Mouse (Mus musculus): Measurements from ENCODE around the gene Notum. TPM values are rescaled to one million over a fixed set of nuclear protein-coding genes. Genes with fewer than 3 reads are reported as not detected.

Gene Notum
- 8.8 and 12.6 TPM in 2 replicates for polyA plus RNA-seq (2016; fragmentation: Nextera tagmentation; extraction: Ambion mirVana)

DNA sequence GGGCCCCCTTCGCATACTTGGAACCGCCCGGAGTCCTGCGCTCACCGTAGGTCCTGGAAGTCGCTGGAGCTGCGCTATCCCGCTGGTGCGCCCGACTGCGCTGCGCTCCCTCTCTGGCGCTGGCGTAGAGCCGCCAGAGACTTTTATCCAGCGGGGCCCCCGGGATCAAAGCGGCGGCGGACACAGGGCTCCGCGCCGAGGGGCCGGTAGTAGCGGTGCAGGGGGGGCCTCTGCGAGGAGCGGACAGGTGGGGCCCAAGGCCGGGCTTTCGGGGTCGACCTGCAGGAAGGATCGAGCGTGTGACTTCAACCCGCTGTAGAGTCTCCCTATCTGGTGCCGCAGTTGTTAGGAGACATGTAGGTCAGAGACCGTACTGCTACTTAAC, at the start of gene Notum:
Gene Notum (minus strand): TSS at position 100 of the 385 bp plus-strand sequence.
- under 1% methylated on average over 35 of the region's 35 CpGs for WGBS
- H3K9ac ChIP-seq (replicated peaks) = peak within 1 kb of the TSS; percentile 59
- H3K9me3 ChIP-seq = no peaks in the 10 kb centered on the region
- H3K4me1 ChIP-seq (replicated peaks) = peaks cover 32% of the 10 kb centered on the region
- no peak within 1 kb of the TSS for H3K27ac ChIP-seq
- H3K4me2 ChIP-seq = peak within 1 kb of the TSS; percentile 76
- H3K27me3 ChIP-seq = peaks cover 81% of the 10 kb centered on the region
- ATAC-seq (ENCODE audit: insufficient number of reproducible peaks, insufficient read depth, low FRiP score, low TSS enrichment, low read depth) = no peak
- H3K4me3 ChIP-seq (replicated peaks) = peak within 1 kb of the TSS; percentile 52
- no peaks in the 10 kb centered on the region for H3K36me3 ChIP-seq

DNA sequence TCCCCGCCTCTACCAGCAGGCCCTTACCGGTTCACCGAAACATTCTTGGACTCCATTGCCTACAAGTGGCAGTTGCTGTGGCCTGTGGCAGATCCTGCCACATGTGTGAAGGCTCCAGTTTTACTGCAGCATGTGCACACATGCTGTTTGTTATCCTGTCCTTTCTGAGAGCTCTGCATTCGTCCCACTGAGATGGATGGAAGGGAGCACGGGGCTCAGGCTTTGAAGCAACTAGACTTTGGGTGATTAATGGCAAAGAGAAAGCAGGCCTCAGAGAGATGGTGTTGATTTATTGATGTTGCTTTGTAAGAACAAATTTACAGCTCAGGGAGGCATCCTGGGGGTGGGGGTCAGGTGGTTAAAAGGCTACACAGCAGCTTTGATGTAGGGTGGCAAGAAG, 49.7 kb upstream of the Notum start:
- peak overlapping the region; percentile 73 for H3K27ac ChIP-seq

GRCm38 (mm10) chr11:120709551-120709950, 48.6 kb upstream of the Notum start:
- Histone ChIP-seq H3K27me3 (no peaks in the 10 kb centered on the region), H3K27ac (no peak overlapping the region), H3K4me2 (no peak overlapping the region), H3K9ac (replicated peaks) (0 out of 2 replicates have a peak overlapping the region, but pooled peaks have one; percentile 40), H3K36me3 (peaks cover 30% of the 10 kb centered on the region), H3K9me3 (no peaks in the 10 kb centered on the region), H3K4me3 (replicated peaks) (no peak overlapping the region), H3K4me1 (replicated peaks) (peaks cover 82% of the 10 kb centered on the region)
- no peak for ATAC-seq (ENCODE audit: insufficient number of reproducible peaks, insufficient read depth, low FRiP score, low TSS enrichment, low read depth)
- WGBS = 69% methylated on average over 2 of the region's 2 CpGs

More for the DNA sequence above, 49.7 kb upstream of the Notum start:
- H3K4me3 ChIP-seq (replicated peaks) = no peak overlapping the region
- no peaks in the 10 kb centered on the region for H3K27me3 ChIP-seq
- 9% methylated on average over 5 of the region's 5 CpGs for WGBS
- no peak for ATAC-seq (ENCODE audit: insufficient number of reproducible peaks, insufficient read depth, low FRiP score, low TSS enrichment, low read depth)
- peak overlapping the region; percentile 44; the same call in 1 of the 2 replicates for H3K9ac ChIP-seq (replicated peaks)
- no peaks in the 10 kb centered on the region for H3K9me3 ChIP-seq
- H3K4me1 ChIP-seq (replicated peaks) = peaks cover 77% of the 10 kb centered on the region
- peaks cover 37% of the 10 kb centered on the region for H3K36me3 ChIP-seq
- H3K4me2 ChIP-seq = no peak overlapping the region

GRCm38 (mm10) chr11:120707969-120708368, 47.0 kb upstream of the Notum start:
- WGBS = 22% methylated on average over 5 of the region's 5 CpGs
- Histone ChIP-seq H3K4me2 (peak overlapping the region; percentile 46), H3K36me3 (peaks cover 36% of the 10 kb centered on the region), H3K27me3 (no peaks in the 10 kb centered on the region), H3K27ac (peak overlapping the region; percentile 92), H3K4me1 (replicated peaks) (peaks cover 92% of the 10 kb centered on the region), H3K4me3 (replicated peaks) (no peak overlapping the region), H3K9ac (replicated peaks) (peak overlapping the region; percentile 48), H3K9me3 (no peaks in the 10 kb centered on the region)
- no peak for ATAC-seq (ENCODE audit: insufficient number of reproducible peaks, insufficient read depth, low FRiP score, low TSS enrichment, low read depth)

- ATAC-seq (ENCODE audit: insufficient number of reproducible peaks, insufficient read depth, low FRiP score, low TSS enrichment, low read depth) = peak; percentile 7; the same call in 1 of the 2 replicates
- Histone ChIP-seq H3K9me3 (no peaks in the 10 kb centered on the region), H3K4me1 (replicated peaks) (peaks cover 85% of the 10 kb centered on the region), H3K9ac (replicated peaks) (peak overlapping the region; percentile 48), H3K27me3 (no peaks in the 10 kb centered on the region), H3K27ac (peak overlapping the region; percentile 92), H3K4me3 (replicated peaks) (peak overlapping the region; percentile 11; the same call in 1 of the 2 replicates), H3K4me2 (peak overlapping the region; percentile 46), H3K36me3 (peaks cover 40% of the 10 kb centered on the region)
- WGBS = 5% methylated on average over 12 of the region's 12 CpGs
Observed at GRCm38 (mm10) chr11:120707225-120707624, 46.2 kb upstream of the Notum start.

DNA sequence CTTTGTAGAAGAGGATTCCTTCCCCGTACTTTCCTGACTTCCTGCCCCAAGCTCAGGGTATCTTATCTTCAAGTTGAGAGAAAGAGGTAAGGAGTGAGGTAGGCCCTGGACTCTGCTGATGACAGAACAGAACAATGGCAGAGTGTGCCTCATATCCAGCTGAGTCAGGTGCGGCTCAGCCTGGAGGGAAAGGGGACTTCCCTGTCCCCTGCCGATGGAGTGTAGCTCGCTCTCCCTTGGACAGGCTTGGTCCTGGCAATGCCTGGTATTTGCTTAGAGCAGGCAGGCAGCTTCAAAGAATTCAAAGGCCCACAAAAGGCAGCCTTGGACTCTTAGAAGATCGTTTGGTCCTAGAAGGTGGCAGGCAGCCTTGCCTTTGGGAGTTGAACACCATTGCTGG, 45.1 kb upstream of the Notum start:
- 46% methylated on average over 5 of the region's 5 CpGs for WGBS
- no peaks in the 10 kb centered on the region for H3K27me3 ChIP-seq
- peaks cover 77% of the 10 kb centered on the region for H3K4me1 ChIP-seq (replicated peaks)

DNA sequence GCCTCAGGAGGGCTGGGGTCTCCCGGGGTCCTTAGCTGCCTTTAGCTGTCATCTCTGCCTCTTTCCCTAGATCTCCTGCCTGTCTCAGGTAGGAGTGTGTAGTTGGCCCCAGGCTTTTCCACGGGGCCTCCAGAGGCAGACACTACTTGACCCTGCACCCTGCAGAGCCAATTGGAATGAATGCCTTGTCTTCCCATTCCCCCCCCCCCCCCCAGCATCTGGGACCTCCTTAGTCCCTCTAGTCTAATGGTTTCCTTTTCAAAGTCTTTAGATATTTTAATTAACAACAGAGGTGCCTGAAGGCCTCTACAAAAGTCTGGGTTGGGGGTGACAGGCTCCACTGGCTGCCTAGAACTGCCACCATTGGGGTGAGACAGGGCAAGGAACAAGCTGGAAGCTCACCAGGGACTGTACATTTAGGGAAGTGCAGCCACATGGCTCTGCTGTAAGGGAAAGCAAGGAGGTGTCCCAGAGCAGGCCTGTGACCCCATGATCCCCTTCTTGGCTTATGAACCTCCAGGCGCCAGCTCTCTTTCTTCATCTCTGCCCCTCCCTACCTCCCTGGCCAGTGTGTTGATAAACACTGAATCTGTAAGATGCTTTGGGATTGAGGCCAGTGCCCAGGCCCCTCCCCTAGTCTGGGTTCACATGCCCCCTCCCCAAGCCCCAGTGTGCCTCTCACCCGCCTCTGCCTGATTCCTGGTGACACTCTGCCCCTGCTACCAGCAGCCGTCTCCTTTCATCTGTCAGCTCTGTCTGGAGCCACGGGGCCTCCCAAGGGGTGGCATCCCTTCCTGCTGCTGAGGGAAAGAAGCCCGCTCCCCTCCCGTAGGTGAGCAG, 43.7 kb upstream of the Notum start:
- Histone ChIP-seq H3K4me2 (peak overlapping the region; percentile 39), H3K9ac (replicated peaks) (peak overlapping the region; percentile 45; the same call in 1 of the 2 replicates), H3K4me1 (replicated peaks) (peaks cover 66% of the 10 kb centered on the region), H3K27ac (peak overlapping the region; percentile 92), H3K4me3 (replicated peaks) (no peak overlapping the region), H3K27me3 (no peaks in the 10 kb centered on the region), H3K9me3 (no peaks in the 10 kb centered on the region), H3K36me3 (peaks cover 48% of the 10 kb centered on the region)
- 11% methylated on average over 8 of the region's 8 CpGs for WGBS
- no peak for ATAC-seq (ENCODE audit: insufficient number of reproducible peaks, insufficient read depth, low FRiP score, low TSS enrichment, low read depth)

More for the DNA sequence above, 45.1 kb upstream of the Notum start:
- Histone ChIP-seq H3K36me3 (peaks cover 49% of the 10 kb centered on the region), H3K4me3 (replicated peaks) (no peak overlapping the region), H3K4me2 (peak overlapping the region; percentile 46; the same call in 1 of the 2 replicates), H3K9me3 (no peaks in the 10 kb centered on the region), H3K27ac (peak overlapping the region; percentile 92), H3K9ac (replicated peaks) (no peak overlapping the region)
- no peak for ATAC-seq (ENCODE audit: insufficient number of reproducible peaks, insufficient read depth, low FRiP score, low TSS enrichment, low read depth)

DNA sequence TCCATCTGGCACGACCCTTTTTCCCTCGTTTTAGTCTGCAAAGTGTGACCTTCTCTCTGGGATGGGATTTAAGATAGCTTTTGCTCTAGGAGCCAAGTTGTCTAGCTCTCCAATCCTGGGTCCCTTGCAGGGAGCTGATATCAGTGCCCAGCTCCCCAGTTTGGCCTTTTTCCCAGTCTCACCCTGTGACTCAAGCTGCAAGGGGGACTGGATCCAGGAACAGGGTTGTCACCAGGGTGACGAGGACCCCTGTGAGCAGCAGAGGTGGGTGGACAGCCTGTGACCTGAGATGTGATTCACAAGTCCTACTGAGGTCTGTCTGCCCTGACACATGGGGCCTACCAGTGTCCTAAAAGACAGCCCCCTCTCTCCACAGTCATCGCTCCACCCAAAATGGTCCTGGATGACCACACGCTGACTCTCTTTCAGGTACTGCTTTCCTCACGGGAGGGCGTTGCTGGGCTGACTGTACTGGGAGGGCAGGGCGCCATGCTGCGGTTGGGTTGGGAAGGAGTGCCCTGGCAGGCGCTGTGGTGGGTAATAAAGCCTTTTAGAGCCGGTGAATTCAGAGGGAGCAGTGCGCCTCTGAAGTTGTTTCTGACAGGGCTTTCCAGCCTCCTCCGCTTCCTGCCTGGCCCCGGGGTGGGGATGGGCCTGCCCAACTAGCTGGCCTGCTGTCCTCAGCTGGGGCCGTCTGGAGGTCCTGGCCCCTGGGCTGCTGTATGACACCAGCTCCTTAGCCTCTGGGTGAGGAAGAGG, 42.9 kb upstream of the Notum start:
- H3K4me1 ChIP-seq (replicated peaks) = peaks cover 58% of the 10 kb centered on the region
- H3K9ac ChIP-seq (replicated peaks) = peak overlapping the region; percentile 45; the same call in 1 of the 2 replicates
- no peaks in the 10 kb centered on the region for H3K27me3 ChIP-seq
- WGBS = 15% methylated on average over 15 of the region's 15 CpGs
- no peak for ATAC-seq (ENCODE audit: insufficient number of reproducible peaks, insufficient read depth, low FRiP score, low TSS enrichment, low read depth)
- H3K9me3 ChIP-seq = no peaks in the 10 kb centered on the region
- H3K4me3 ChIP-seq (replicated peaks) = no peak overlapping the region
- peaks cover 42% of the 10 kb centered on the region for H3K36me3 ChIP-seq
- peak overlapping the region; percentile 92 for H3K27ac ChIP-seq
- peak overlapping the region; percentile 39 for H3K4me2 ChIP-seq

DNA sequence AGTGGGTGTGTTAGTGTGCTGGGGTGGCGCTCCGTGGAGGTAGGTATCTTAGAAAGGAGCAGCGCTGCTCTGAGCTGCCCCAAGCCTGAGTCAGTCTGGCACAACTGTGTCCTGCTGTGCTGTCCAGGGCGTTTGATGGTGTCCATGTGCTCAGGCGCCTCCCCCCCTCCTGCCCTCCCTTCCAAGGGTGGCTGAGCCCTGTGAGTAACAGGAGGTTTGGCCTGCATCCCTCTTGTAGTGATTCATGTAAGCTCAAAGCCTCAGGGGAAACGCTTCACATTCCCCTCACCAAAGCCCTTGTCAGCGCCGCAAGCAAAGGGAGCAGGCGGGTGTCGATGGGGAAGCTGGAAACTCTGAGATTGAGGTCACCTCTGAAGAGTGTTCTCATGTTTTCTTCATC, 36.8 kb upstream of the Notum start:
- Histone ChIP-seq H3K4me1 (replicated peaks) (peaks cover 37% of the 10 kb centered on the region), H3K27me3 (no peaks in the 10 kb centered on the region), H3K4me2 (no peak overlapping the region), H3K9me3 (0 out of 2 replicates have a peak, but pooled peaks cover 4% of the 10 kb centered on the region), H3K27ac (peak overlapping the region; percentile 41), H3K36me3 (peaks cover 70% of the 10 kb centered on the region), H3K9ac (replicated peaks) (0 out of 2 replicates have a peak overlapping the region, but pooled peaks have one; percentile 5), H3K4me3 (replicated peaks) (no peak overlapping the region)
- WGBS = 38% methylated on average over 10 of the region's 10 CpGs
- no peak for ATAC-seq (ENCODE audit: insufficient number of reproducible peaks, insufficient read depth, low FRiP score, low TSS enrichment, low read depth)

GRCm38 (mm10) chr11:120696568-120696967, 35.6 kb upstream of the Notum start:
- no peak overlapping the region for H3K4me3 ChIP-seq (replicated peaks)
- H3K27me3 ChIP-seq = no peaks in the 10 kb centered on the region
- ATAC-seq (ENCODE audit: insufficient number of reproducible peaks, insufficient read depth, low FRiP score, low TSS enrichment, low read depth) = no peak
- H3K4me1 ChIP-seq (replicated peaks) = peaks cover 37% of the 10 kb centered on the region
- no peak overlapping the region for H3K4me2 ChIP-seq
- peaks cover 71% of the 10 kb centered on the region for H3K36me3 ChIP-seq
- 91% methylated on average over 6 of the region's 6 CpGs for WGBS
- H3K9ac ChIP-seq (replicated peaks) = no peak overlapping the region
- H3K27ac ChIP-seq = peak overlapping the region; percentile 87
- H3K9me3 ChIP-seq = 0 out of 2 replicates have a peak, but pooled peaks cover 4% of the 10 kb centered on the region

DNA sequence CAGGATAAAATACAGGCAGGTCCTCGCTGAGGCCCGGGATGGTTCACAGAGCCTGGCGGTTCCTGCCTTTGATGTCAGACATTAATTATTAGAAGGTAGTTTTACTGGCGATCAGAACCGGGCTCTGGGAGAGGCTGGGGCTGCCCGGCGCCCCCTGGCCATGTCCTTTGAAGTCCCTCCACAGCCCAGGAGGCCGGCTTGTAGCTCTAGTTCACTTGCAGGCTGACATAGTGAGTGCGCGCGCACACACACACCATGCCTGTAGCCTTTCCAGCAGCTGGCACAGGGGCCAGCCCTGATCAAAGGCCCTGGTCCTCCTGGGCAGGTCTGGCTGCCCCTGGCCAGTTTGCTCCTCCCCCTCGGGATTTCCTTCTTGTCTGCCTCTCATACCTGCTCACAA, 34.7 kb upstream of the Notum start:
- H3K36me3 ChIP-seq = peaks cover 69% of the 10 kb centered on the region

More for the DNA sequence above, 34.7 kb upstream of the Notum start:
- 5% methylated on average over 12 of the region's 12 CpGs for WGBS
- H3K9me3 ChIP-seq = 0 out of 2 replicates have a peak, but pooled peaks cover 4% of the 10 kb centered on the region
- H3K9ac ChIP-seq (replicated peaks) = peak overlapping the region; percentile 32
- peaks cover 37% of the 10 kb centered on the region for H3K4me1 ChIP-seq (replicated peaks)
- H3K27ac ChIP-seq = peak overlapping the region; percentile 87
- peak overlapping the region; percentile 11 for H3K4me2 ChIP-seq
- peak; percentile 64 for ATAC-seq (ENCODE audit: insufficient number of reproducible peaks, insufficient read depth, low FRiP score, low TSS enrichment, low read depth)
- H3K4me3 ChIP-seq (replicated peaks) = no peak overlapping the region
- H3K27me3 ChIP-seq = no peaks in the 10 kb centered on the region

Data from limb, embryonic 12.5 days (tissue).